Mouse (Mus musculus): ENCODE measurements around the gene Sgsh. TPM values are rescaled to one million over a fixed set of nuclear protein-coding genes. Genes with fewer than 3 reads are reported as not detected.

Sgsh gene
- 49.3 and 55.6 TPM in 2 replicates for polyA plus RNA-seq (2012; rRNA removed)

DNA sequence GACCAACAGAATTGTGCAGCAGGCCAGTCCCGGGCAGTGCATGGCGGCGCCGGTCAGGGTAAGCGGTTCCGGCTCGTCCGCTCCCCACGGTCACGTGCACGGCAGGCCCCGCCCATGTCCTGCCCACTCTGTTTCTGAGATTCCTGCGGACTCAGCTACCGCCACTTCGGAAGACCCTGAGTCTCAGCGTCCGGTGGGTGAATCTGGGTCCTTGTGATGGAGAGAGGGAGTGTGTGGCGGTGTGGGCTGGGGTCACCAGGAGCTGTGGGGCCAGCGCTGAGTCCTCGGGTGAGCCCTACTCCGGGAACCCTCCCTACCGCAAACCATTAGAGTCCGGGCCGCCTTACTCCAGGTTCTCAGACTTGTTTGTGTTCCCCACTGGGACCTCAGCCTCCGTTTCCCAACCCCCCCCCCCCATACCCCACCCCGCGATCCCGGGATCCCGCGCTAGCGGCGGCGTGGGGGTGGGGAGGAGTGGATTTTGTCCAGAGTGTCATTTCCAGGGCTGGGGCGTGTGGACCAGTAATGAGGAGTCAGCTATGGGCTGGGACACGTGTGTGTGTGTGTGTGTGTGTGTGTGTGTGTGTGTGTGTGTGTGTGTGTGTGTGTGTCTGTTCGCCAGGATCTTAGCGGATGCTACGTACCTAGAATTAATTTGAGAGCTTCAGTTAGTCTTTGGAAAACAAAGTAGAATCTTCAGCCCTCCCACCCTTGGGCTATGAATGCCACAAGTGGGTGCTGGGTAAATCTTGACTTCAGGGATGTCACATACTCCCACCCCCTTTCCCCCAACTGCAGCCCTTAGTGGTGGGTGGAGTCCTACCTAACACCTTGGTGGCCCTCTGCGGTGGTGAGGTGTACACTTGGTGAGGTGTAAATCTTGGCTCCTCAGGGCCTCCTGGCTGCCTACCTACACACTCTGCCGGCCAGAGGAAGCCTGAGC is at the start of gene Sgsh, which contains the start of gene Slc26a11:
Sgsh (minus strand) TSS at position 94 of the 943 bp plus-strand sequence.
Slc26a11 (plus strand) TSS at position 115 of the 943 bp plus-strand sequence.

DNA sequence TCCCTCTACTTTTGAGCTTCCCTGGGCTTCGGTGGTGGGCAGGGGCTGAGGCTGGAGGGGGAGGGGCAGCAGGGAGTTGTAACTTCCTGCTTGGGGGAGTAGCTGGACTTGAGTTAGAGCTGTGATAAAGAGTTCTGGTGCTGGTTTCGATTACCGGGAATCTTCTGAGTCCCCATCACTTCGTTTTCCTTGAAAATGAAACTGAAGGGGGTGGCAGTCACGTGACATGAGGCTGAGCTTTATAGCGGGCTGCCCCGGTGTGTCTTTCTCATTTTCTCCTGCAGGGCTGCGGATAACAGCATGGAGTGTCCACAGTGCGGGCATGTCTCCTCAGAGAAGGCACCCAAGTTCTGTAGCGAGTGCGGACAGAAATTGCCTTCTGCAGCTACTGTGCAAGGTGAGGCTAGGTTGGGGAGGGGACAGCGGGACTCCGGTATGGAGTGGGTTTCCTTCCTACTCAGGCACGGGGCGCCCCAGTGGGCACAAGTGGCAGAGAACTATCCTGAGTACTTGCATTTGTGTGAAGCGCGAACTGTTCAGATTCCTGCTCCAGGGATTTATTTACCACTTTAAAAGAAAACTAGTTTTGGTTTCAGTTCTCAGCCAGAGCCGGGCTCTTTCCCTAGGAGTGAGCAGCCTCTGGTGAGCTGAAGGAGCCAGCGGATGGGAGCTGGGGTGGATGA is 37.6 kb upstream of the Sgsh start, which contains the start of gene Rnf213:
Rnf213 (plus strand) TSS at position 301 of the 683 bp plus-strand sequence.

DNA sequence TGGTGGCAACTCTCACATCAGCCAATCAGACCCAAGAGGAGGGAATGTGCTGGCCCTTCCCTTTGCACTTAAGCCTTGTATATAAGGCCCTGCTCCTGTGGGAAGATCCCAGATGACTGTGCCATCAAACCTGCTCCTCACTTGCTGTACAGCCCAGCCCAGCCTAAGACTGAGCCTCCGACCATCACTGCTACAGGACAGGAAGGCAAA is 47.8 kb downstream of the Sgsh start, which contains the start of gene Card14:
Card14 (plus strand) TSS at position 111 of the 210 bp plus-strand sequence.

DNA sequence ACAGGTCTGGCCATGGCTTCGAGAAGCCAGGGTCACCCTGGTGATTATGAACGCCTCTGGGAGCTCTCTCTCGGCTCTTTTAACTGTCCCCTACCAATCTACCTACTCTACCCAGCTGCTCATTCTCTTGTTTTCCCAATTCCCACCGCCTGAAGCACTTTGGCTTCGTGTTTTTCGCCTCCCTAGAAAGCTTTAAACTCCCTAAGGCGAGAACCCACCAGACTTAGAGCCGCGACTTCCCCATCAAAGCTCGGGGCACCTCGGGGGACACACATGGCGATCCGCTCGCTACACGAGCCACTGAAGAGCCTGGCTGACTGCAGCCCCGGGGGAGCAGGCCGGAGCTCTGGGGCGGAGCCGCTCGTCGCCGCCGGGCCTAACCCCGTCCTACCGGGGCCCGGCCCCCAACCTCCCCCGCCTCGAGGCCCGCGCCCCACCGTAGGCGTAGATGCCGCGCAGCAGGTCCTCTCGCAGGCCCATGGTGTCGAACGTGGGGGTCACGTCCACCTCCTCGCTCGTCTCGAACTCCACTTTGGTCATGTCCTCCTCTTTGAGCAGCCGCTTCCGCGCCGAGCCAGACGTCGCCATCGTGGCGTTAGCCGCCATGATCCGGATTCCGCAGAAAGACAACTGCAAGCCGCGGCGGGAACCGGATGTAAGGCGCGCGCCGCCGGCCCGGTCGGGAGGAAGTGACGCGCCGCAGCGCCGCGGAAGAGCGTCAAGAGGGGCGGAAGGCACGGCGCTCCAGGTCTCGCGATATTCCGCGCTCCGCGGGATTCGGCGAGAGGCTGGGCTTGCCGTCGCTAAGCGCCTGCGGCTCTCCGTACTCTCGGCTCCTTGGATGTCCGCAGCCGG is 55.7 kb downstream of the Sgsh start, which contains the start of gene Eif4a3:
Eif4a3 (minus strand) TSS at position 699 of the 855 bp plus-strand sequence.

Other genes starting within 250 kb of the Sgsh start
- 21.4 and 22.2 TPM in 2 replicates for gene Tbc1d16, start 127.0 kb downstream of the Sgsh start, polyA plus RNA-seq (2012; rRNA removed)
- 11.7 and 13.0 TPM in 2 replicates for gene Ccdc40, start 127.0 kb downstream of the Sgsh start, polyA plus RNA-seq (2012; rRNA removed)
- 336 TPM in 2 replicates for gene Gaa, start 87.6 kb downstream of the Sgsh start, polyA plus RNA-seq (2012; rRNA removed)
- 121 and 122 TPM in 2 replicates for gene Eif4a3, start 55.4 kb downstream of the Sgsh start, polyA plus RNA-seq (2012; rRNA removed)
- 0.16 and 0.28 TPM in 2 replicates for gene Card14, start 47.8 kb downstream of the Sgsh start, polyA plus RNA-seq (2012; rRNA removed)
- gene Slc26a11, start within 50 bp of the Sgsh start, polyA plus RNA-seq (2012; rRNA removed): 31.6 and 41.4 TPM in 2 replicates
- 33.7 and 44.6 TPM in 2 replicates for gene Rnf213, start 37.6 kb upstream of the Sgsh start, polyA plus RNA-seq (2012; rRNA removed)
- 27.0 and 32.1 TPM in 2 replicates for gene Endov, start 135.8 kb upstream of the Sgsh start, polyA plus RNA-seq (2012; rRNA removed)
- gene Nptx1, start 192.2 kb upstream of the Sgsh start, polyA plus RNA-seq (2012; rRNA removed): 3.5 and 4.6 TPM in 2 replicates
- 41.4 and 41.7 TPM in 2 replicates for gene Rptor, start 247.4 kb upstream of the Sgsh start, polyA plus RNA-seq (2012; rRNA removed)

Measured in ovary, adult 2 months (tissue).